Mouse (Mus musculus): ENCODE data around the gene Cd83. TPM values are rescaled to one million over a fixed set of nuclear protein-coding genes. Genes with fewer than 3 reads are reported as not detected.
A peak's percentile ranks its signal among the peaks of the same experiment; 100 is the strongest.

Cd83 gene
- polyA plus RNA-seq, 1 experiment from 2014 or later: 27.0 TPM

GRCm38 (mm10) chr13:43818307-43819019 lies 33.9 kb downstream of the Cd83 start:
- H3K9ac ChIP-seq: no peak overlapping the region
- H3K4me3 ChIP-seq: no peak overlapping the region
- no peak overlapping the region for H3K4me2 ChIP-seq (replicated peaks)
- H3K27me3 ChIP-seq: no peaks in the 10 kb centered on the region
- WGBS: 35% methylated on average over 7 of the region's 7 CpGs
- peaks cover 7% of the 10 kb centered on the region; the same call in 1 of the 2 replicates for H3K9me3 ChIP-seq
- ATAC-seq (ENCODE audit: low FRiP score, low read depth): peak; percentile 91
- no peaks in the 10 kb centered on the region for H3K36me3 ChIP-seq
- peaks cover 22% of the 10 kb centered on the region for H3K4me1 ChIP-seq
- peak overlapping the region; percentile 79 for H3K27ac ChIP-seq

DNA sequence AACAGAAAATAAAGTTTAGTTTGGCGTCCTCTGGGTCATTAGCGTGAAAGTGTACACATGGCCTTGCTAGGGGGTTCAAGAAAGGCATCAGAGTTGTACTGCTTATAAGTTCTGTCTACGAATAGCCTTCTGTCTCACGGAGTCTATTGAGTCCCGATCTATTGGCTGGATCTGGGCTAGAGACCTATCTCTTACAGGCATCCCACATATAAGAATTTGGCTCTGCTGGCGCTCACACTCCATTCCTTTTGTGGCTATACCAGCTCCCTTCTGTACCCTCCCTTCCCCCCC lies 34.4 kb downstream of the Cd83 start:
- WGBS: 64% methylated on average over 6 of the region's 6 CpGs
- Histone ChIP-seq H3K9ac (no peak overlapping the region), H3K4me3 (no peak overlapping the region), H3K4me2 (replicated peaks) (no peak overlapping the region), H3K9me3 (peaks cover 7% of the 10 kb centered on the region; the same call in 1 of the 2 replicates), H3K36me3 (no peaks in the 10 kb centered on the region), H3K4me1 (peaks cover 22% of the 10 kb centered on the region), H3K27ac (peak overlapping the region; percentile 79), H3K27me3 (no peaks in the 10 kb centered on the region)
- ATAC-seq (ENCODE audit: low FRiP score, low read depth): peak; percentile 68

DNA sequence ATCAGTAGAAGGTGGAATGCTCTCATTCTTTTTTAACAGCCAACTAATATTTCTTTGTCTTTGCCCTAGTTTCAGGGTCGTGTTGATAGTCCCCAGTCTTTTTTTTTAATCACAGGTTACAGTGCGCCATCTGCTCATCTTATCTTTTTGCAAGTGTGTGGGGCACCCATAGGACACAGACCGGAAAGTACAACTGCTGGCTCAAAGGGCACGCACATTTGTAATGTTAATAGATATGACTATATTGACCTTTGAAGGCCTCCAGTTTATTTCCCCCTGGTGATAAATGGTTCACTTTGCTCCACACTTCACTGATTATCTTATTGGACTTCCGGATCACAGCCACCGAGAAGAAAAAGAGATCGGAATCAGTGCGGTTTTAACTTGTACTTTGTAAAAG lies 35.5 kb downstream of the Cd83 start:
- H3K4me2 ChIP-seq (replicated peaks): no peak overlapping the region
- WGBS: 91% methylated on average over 8 of the region's 8 CpGs
- H3K27ac ChIP-seq: no peak overlapping the region
- H3K27me3 ChIP-seq: no peaks in the 10 kb centered on the region
- H3K9me3 ChIP-seq: peaks cover 6% of the 10 kb centered on the region; the same call in 1 of the 2 replicates
- no peaks in the 10 kb centered on the region for H3K36me3 ChIP-seq
- H3K4me1 ChIP-seq: peaks cover 22% of the 10 kb centered on the region
- H3K9ac ChIP-seq: no peak overlapping the region
- H3K4me3 ChIP-seq: no peak overlapping the region
- ATAC-seq (ENCODE audit: low FRiP score, low read depth): no peak

- H3K27ac ChIP-seq: no peak overlapping the region
- no peak overlapping the region for H3K9ac ChIP-seq
- no peaks in the 10 kb centered on the region for H3K36me3 ChIP-seq
- WGBS: 69% methylated on average over 4 of the region's 4 CpGs
- no peak for ATAC-seq (ENCODE audit: low FRiP score, low read depth)
- 0 out of 2 replicates have a peak, but pooled peaks cover 7% of the 10 kb centered on the region for H3K9me3 ChIP-seq
- peaks cover 20% of the 10 kb centered on the region for H3K4me1 ChIP-seq
- no peak overlapping the region for H3K4me2 ChIP-seq (replicated peaks)
- no peaks in the 10 kb centered on the region for H3K27me3 ChIP-seq
- H3K4me3 ChIP-seq: no peak overlapping the region
These were observed 37.7 kb downstream of the Cd83 start for GRCm38 (mm10) chr13:43822306-43822705.

DNA sequence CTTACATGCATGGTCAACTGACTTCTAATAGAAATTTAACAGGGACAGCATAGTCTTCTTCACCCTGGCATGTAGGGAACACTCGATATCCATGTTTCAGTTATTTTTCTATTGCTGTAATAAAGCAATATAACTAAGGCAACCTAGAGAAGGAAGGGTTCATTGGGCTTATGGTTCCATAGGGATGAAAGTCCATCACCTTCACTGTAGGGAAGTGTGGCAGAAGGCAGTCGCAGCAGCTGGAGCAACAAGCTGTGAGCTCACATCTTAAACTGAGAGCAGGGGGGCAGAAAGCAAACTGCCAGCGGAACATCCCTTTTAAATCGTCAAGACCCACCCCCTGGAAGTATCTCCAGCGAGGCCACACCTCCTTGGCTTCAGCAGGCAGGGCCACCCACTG lies 44.1 kb downstream of the Cd83 start:
- H3K9me3 ChIP-seq: 0 out of 2 replicates have a peak, but pooled peaks cover 7% of the 10 kb centered on the region

DNA sequence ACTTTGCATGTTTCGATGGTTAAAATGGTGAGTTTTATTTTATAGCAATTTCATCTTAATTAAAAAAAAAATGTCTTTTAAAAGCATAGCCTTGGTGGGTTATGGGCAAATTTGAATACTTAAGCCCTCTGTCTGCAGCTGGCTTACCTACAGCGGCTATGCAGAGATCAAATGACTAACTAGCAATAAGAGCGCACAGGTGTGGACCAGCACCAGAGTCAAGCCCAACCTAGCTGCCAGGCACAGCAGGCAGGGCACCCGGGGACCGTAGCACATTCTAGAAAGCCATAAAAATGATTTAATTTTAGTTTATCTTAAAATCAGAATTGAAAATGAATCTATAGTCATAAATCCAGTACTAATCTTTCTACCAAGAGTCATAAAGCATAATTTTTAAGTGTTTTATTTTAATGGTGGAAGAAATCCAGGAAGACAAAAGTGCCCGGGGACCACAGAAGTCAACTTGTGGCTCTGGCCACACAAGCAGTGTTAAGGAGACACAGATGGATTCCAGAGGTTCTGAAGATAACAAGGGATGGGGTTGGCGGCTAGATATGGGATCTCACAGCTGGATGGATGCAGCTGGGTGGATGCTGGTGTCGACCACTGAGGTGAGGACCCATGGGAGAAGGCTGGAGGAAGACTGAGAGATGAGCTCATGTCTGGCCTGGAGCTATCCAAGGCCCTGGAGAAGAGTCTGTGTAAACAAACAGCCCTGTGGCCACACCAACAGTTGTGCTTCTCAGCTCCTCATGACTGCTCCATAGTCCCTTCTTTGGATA lies 46.5 kb downstream of the Cd83 start:
- Histone ChIP-seq H3K4me3 (no peak overlapping the region), H3K9me3 (0 out of 2 replicates have a peak, but pooled peaks cover 7% of the 10 kb centered on the region), H3K4me2 (replicated peaks) (no peak overlapping the region), H3K4me1 (peaks cover 24% of the 10 kb centered on the region), H3K9ac (no peak overlapping the region), H3K27ac (peak overlapping the region; percentile 3; the same call in 1 of the 2 replicates), H3K27me3 (no peaks in the 10 kb centered on the region), H3K36me3 (no peaks in the 10 kb centered on the region)
- 34% methylated on average over 8 of the region's 8 CpGs for WGBS
- 0 out of 2 replicates have a peak, but pooled peaks have one; percentile 40 for ATAC-seq (ENCODE audit: low FRiP score, low read depth)

More for the DNA sequence above, 44.1 kb downstream of the Cd83 start:
- H3K9ac ChIP-seq: no peak overlapping the region
- H3K4me2 ChIP-seq (replicated peaks): no peak overlapping the region
- 51% methylated on average over 5 of the region's 5 CpGs for WGBS
- no peak for ATAC-seq (ENCODE audit: low FRiP score, low read depth)
- H3K36me3 ChIP-seq: no peaks in the 10 kb centered on the region
- H3K27ac ChIP-seq: no peak overlapping the region
- no peaks in the 10 kb centered on the region for H3K27me3 ChIP-seq
- H3K4me3 ChIP-seq: no peak overlapping the region
- H3K4me1 ChIP-seq: peaks cover 22% of the 10 kb centered on the region

DNA sequence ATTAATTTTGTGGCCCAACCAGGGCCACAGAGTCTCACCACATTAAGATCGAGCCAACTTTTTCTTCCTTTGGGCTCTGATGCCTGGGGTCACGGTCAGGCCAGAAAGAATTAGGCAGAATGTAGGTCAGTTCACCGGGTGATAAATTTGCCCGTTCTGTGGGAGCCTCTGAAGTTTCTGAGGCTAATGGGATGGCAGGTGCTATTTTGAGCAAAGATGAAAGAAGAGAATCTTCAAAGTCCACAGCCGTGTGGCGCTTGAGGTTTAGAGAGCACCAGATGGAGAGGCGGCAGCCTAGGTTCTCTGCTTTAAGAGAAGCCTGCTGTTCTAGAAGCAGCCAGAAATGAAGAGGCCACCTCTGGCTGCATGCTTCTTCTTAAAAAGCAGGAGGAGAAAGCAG lies 48.2 kb downstream of the Cd83 start:
- 15% methylated on average over 7 of the region's 7 CpGs for WGBS
- Histone ChIP-seq H3K27ac (no peak overlapping the region), H3K9me3 (no peaks in the 10 kb centered on the region), H3K27me3 (no peaks in the 10 kb centered on the region), H3K4me2 (replicated peaks) (no peak overlapping the region), H3K4me3 (no peak overlapping the region), H3K9ac (no peak overlapping the region), H3K36me3 (no peaks in the 10 kb centered on the region), H3K4me1 (peaks cover 33% of the 10 kb centered on the region)
- ATAC-seq (ENCODE audit: low FRiP score, low read depth): no peak

- no peak overlapping the region for H3K9ac ChIP-seq
- peaks cover 31% of the 10 kb centered on the region for H3K4me1 ChIP-seq
- no peaks in the 10 kb centered on the region for H3K36me3 ChIP-seq
- no peak overlapping the region for H3K4me3 ChIP-seq
- no peak overlapping the region for H3K4me2 ChIP-seq (replicated peaks)
- H3K27me3 ChIP-seq: no peaks in the 10 kb centered on the region
- no peaks in the 10 kb centered on the region for H3K9me3 ChIP-seq
- 28% methylated on average over 8 of the region's 8 CpGs for WGBS
- no peak for ATAC-seq (ENCODE audit: low FRiP score, low read depth)
- no peak overlapping the region for H3K27ac ChIP-seq
These were observed 51.8 kb downstream of the Cd83 start for GRCm38 (mm10) chr13:43836376-43836775.

- Histone ChIP-seq H3K9ac (no peak overlapping the region), H3K27ac (no peak overlapping the region), H3K9me3 (no peaks in the 10 kb centered on the region), H3K27me3 (no peaks in the 10 kb centered on the region), H3K4me2 (replicated peaks) (no peak overlapping the region), H3K36me3 (no peaks in the 10 kb centered on the region), H3K4me3 (no peak overlapping the region), H3K4me1 (peaks cover 29% of the 10 kb centered on the region)
- 31% methylated on average over 4 of the region's 4 CpGs for whole genome bisulfite sequencing
- no peak for ATAC-seq (ENCODE audit: low FRiP score, low read depth)
These were observed 53.2 kb downstream of the Cd83 start for GRCm38 (mm10) chr13:43837812-43838211.

- WGBS: 43% methylated on average over 5 of the region's 5 CpGs
- H3K4me3 ChIP-seq: no peak overlapping the region
- no peak overlapping the region for H3K9ac ChIP-seq
- no peaks in the 10 kb centered on the region for H3K36me3 ChIP-seq
- H3K4me2 ChIP-seq (replicated peaks): no peak overlapping the region
- peaks cover 53% of the 10 kb centered on the region for H3K4me1 ChIP-seq
- 0 out of 2 replicates have a peak, but pooled peaks cover 4% of the 10 kb centered on the region for H3K27me3 ChIP-seq
- 0 out of 2 replicates have a peak overlapping the region, but pooled peaks have one; percentile 15 for H3K27ac ChIP-seq
- no peaks in the 10 kb centered on the region for H3K9me3 ChIP-seq
- ATAC-seq (ENCODE audit: low FRiP score, low read depth): peak; percentile 52; the same call in 1 of the 2 replicates
These were observed 60.6 kb downstream of the Cd83 start for GRCm38 (mm10) chr13:43845151-43845550.

DNA sequence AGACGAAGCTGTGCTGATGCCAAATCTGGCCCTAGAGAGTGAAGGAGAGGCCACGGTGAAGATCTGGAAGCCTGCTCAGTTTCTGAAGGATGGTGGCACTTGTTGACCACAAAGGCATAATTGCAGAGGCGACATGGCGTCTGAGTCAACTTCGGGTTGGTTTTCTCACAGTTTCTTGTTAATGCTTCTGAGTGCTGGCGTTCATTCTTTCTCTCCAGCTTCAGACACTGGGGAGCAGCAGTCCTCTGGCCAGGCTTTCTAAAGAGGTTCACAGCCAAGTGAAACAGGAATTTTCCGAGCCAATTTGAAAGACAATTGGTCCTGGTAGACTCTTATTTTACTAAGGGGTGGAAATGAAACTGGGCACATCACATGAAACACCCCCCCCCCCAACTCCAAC lies 62.6 kb downstream of the Cd83 start:
- Histone ChIP-seq H3K9me3 (no peaks in the 10 kb centered on the region), H3K4me1 (peaks cover 40% of the 10 kb centered on the region), H3K4me2 (replicated peaks) (no peak overlapping the region), H3K27me3 (0 out of 2 replicates have a peak, but pooled peaks cover 4% of the 10 kb centered on the region), H3K36me3 (no peaks in the 10 kb centered on the region), H3K9ac (no peak overlapping the region), H3K4me3 (no peak overlapping the region), H3K27ac (no peak overlapping the region)
- ATAC-seq (ENCODE audit: low FRiP score, low read depth): no peak
- 62% methylated on average over 7 of the region's 7 CpGs for WGBS

GRCm38 (mm10) chr13:43849816-43850215 lies 65.2 kb downstream of the Cd83 start:
- 32% methylated on average over 4 of the region's 4 CpGs for WGBS
- no peak for ATAC-seq (ENCODE audit: low FRiP score, low read depth)

More at GRCm38 (mm10) chr13:43849816-43850215, 65.2 kb downstream of the Cd83 start:
- H3K9ac ChIP-seq: no peak overlapping the region
- no peaks in the 10 kb centered on the region for H3K36me3 ChIP-seq
- H3K4me3 ChIP-seq: no peak overlapping the region
- 0 out of 2 replicates have a peak, but pooled peaks cover 4% of the 10 kb centered on the region for H3K27me3 ChIP-seq
- H3K4me1 ChIP-seq: peaks cover 37% of the 10 kb centered on the region
- no peak overlapping the region for H3K4me2 ChIP-seq (replicated peaks)
- no peaks in the 10 kb centered on the region for H3K9me3 ChIP-seq
- H3K27ac ChIP-seq: no peak overlapping the region
